14 mouse cellular contexts compared by ENCODE assay signal in the genomic region with DNA sequence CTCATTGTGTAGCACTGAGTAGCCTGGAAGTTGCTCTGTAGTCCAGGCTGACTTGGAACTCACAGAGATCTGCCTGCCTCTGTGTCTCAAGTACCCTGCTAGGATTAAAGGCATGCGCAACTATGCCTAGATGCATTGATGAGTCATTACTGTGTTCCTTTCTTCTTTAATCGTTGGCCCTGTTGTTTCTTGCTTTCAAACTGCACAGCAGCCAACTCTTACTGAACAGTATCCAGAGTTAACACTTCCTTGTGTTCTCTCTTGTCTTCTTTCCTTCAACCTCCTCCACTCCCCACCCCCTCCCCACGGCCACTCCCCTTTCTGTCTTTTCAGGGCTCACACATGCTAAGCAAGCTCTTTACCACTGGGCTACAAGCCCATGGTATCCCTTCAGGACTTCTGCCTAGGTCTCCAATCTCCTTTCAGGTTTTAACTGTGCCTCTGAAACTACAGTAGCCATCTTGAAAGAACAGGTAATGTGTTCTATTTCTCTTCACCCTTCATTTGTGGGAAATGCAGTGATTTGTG. TPM values are rescaled to one million over a fixed set of nuclear protein-coding genes. Genes with fewer than 3 reads are reported as not detected.
DNase-seq lines count a peak whose midpoint lies in the region; ATAC-seq and TF ChIP-seq lines count a peak whose summit lies in the region.
"Had no signal": no experiment of that assay in that cellular context is flagged by ENCODE, and none has a peak within 500 bp of the region (broad histone marks: within the 10 kb centered on the region; RNA-seq: fewer than 3 reads in every experiment).

No protein-coding gene starts in this region.

- H3K9ac ChIP-seq in heart, embryonic 16.5 days (ENCODE audit: low read length) = no peak overlapping the region
- H3K9ac ChIP-seq in neural tube, embryonic 11.5 days (ENCODE audit: low read length) = no peak overlapping the region
- no peak overlapping the region for H3K9ac ChIP-seq in hindbrain, embryonic 12.5 days
- no peak overlapping the region for H3K9ac ChIP-seq in stomach, postnatal 0 days (ENCODE audit: low read length)
- H3K9ac ChIP-seq: embryonic facial prominence, embryonic 13.5 days; hindbrain, embryonic 15.5 days had no signal

- no peaks in the 10 kb centered on the region for H3K27me3 ChIP-seq in heart, embryonic 16.5 days (ENCODE audit: control insufficient read depth, insufficient read depth, low read length)
- no peaks in the 10 kb centered on the region for H3K27me3 ChIP-seq in neural tube, embryonic 11.5 days (ENCODE audit: control insufficient read depth, insufficient read depth, low read length)
- H3K27me3 ChIP-seq in hindbrain, embryonic 12.5 days = no peaks in the 10 kb centered on the region
- H3K27me3 ChIP-seq in stomach, postnatal 0 days (ENCODE audit: control insufficient read depth, insufficient read depth, low read length) = no peaks in the 10 kb centered on the region
- H3K27me3 ChIP-seq: embryonic facial prominence, embryonic 13.5 days; hindbrain, embryonic 15.5 days had no signal

- no peak for TF ChIP-seq CTCF in stomach, postnatal 0 days (IDR thresholded peaks at IDR 0.05; ENCODE audit: low read depth)

- H3K4me3 ChIP-seq in heart, embryonic 16.5 days (ENCODE audit: low read length) = no peak overlapping the region
- H3K4me3 ChIP-seq in neural tube, embryonic 11.5 days (ENCODE audit: low read depth, low read length) = no peak overlapping the region
- H3K4me3 ChIP-seq in hindbrain, embryonic 12.5 days = no peak overlapping the region
- H3K4me3 ChIP-seq in stomach, postnatal 0 days (ENCODE audit: low read depth, low read length) = no peak overlapping the region
- H3K4me3 ChIP-seq: embryonic facial prominence, embryonic 13.5 days; hindbrain, embryonic 15.5 days had no signal

- no peak for DNase-seq in heart, postnatal 4 days
- no peak for DNase-seq in neural tube, embryonic 11.5 days (ENCODE audit: low spot score)
- DNase-seq in neural tube, embryonic 10.5 days (ENCODE audit: extremely low spot score, low spot score) = no peak
- no peak for DNase-seq in stomach, postnatal 0 days (ENCODE audit: low spot score)
- no peak for DNase-seq in layer of hippocampus, postnatal 10 days (ENCODE audit: low spot score in 2 of 2)
- no peak for DNase-seq in liver
- DNase-seq: cerebellum, adult 11 months; gastrocnemius, postnatal 25 days had no signal

- 62% methylated on average over 3 of the region's 3 CpGs for WGBS in heart, embryonic 16.5 days
- WGBS in neural tube, embryonic 11.5 days = 87% methylated on average over 3 of the region's 3 CpGs
- WGBS in hindbrain, embryonic 12.5 days = 84% methylated on average over 3 of the region's 3 CpGs
- WGBS in stomach, postnatal 0 days = 33% methylated on average over 3 of the region's 3 CpGs

- H3K4me1 ChIP-seq in heart, embryonic 16.5 days (ENCODE audit: control insufficient read depth, insufficient read depth, low read length) = no peaks in the 10 kb centered on the region
- no peaks in the 10 kb centered on the region for H3K4me1 ChIP-seq in neural tube, embryonic 11.5 days (ENCODE audit: control insufficient read depth, insufficient read depth, low read length)
- peaks cover 11% of the 10 kb centered on the region for H3K4me1 ChIP-seq in hindbrain, embryonic 12.5 days
- H3K4me1 ChIP-seq in stomach, postnatal 0 days (replicated peaks; ENCODE audit: control insufficient read depth, insufficient read depth) = no peaks in the 10 kb centered on the region

- no peak overlapping the region for H3K4me2 ChIP-seq in heart, embryonic 16.5 days (ENCODE audit: low read depth, low read length)
- H3K4me2 ChIP-seq in neural tube, embryonic 11.5 days (ENCODE audit: low read depth) = no peak overlapping the region
- H3K4me2 ChIP-seq in hindbrain, embryonic 12.5 days (replicated peaks) = no peak overlapping the region
- H3K4me2 ChIP-seq in stomach, postnatal 0 days (replicated peaks; ENCODE audit: low read depth) = no peak overlapping the region
- H3K4me2 ChIP-seq: embryonic facial prominence, embryonic 13.5 days; hindbrain, embryonic 15.5 days; liver, embryonic 11.5 days had no signal

- no peaks in the 10 kb centered on the region for H3K36me3 ChIP-seq in heart, embryonic 16.5 days (ENCODE audit: control insufficient read depth, insufficient read depth)
- H3K36me3 ChIP-seq in neural tube, embryonic 11.5 days (ENCODE audit: control insufficient read depth, insufficient read depth, low read length) = no peaks in the 10 kb centered on the region
- no peaks in the 10 kb centered on the region for H3K36me3 ChIP-seq in hindbrain, embryonic 12.5 days
- no peaks in the 10 kb centered on the region for H3K36me3 ChIP-seq in stomach, postnatal 0 days (ENCODE audit: control insufficient read depth, insufficient read depth, low read length)
- H3K36me3 ChIP-seq: embryonic facial prominence, embryonic 13.5 days; hindbrain, embryonic 15.5 days had no signal

- H3K9me3 ChIP-seq in heart, embryonic 16.5 days (replicated peaks; ENCODE audit: control insufficient read depth, low read length) = no peaks in the 10 kb centered on the region
- H3K9me3 ChIP-seq in neural tube, embryonic 11.5 days (ENCODE audit: control insufficient read depth, low read length) = no peaks in the 10 kb centered on the region
- no peaks in the 10 kb centered on the region for H3K9me3 ChIP-seq in hindbrain, embryonic 12.5 days (replicated peaks)
- 0 out of 2 replicates have a peak, but pooled peaks cover 2% of the 10 kb centered on the region for H3K9me3 ChIP-seq in stomach, postnatal 0 days (ENCODE audit: control insufficient read depth, low read length)
- H3K9me3 ChIP-seq: embryonic facial prominence, embryonic 13.5 days; hindbrain, embryonic 15.5 days had no signal

- peak; percentile 65 for ATAC-seq in heart, embryonic 16.5 days (replicated peaks; ENCODE audit: extremely low read depth, insufficient read depth, low FRiP score)
- ATAC-seq in neural tube, embryonic 11.5 days (ENCODE audit: insufficient read depth, low FRiP score, low TSS enrichment) = 0 out of 2 replicates have a peak, but pooled peaks have one; percentile 45
- ATAC-seq in hindbrain, embryonic 12.5 days (ENCODE audit: low FRiP score) = no peak
- ATAC-seq in stomach, postnatal 0 days (ENCODE audit: low FRiP score, low TSS enrichment) = no peak
- ATAC-seq: CD4-positive, CD25-positive, alpha-beta regulatory T cell, adult 4 months had no signal

- TF ChIP-seq EP300 in stomach, postnatal 0 days (optimal IDR thresholded peaks at IDR 0.05) = no peak

- peak overlapping the region; percentile 51 for H3K27ac ChIP-seq in heart, embryonic 16.5 days (ENCODE audit: low read length)
- 0 out of 2 replicates have a peak overlapping the region, but pooled peaks have one; percentile 35 for H3K27ac ChIP-seq in neural tube, embryonic 11.5 days (ENCODE audit: low read depth, low read length)
- peak overlapping the region; percentile 23; the same call in 1 of the 2 replicates for H3K27ac ChIP-seq in hindbrain, embryonic 12.5 days
- H3K27ac ChIP-seq in stomach, postnatal 0 days (replicated peaks) = 0 out of 2 replicates have a peak overlapping the region, but pooled peaks have one; percentile 4
- H3K27ac ChIP-seq: embryonic facial prominence, embryonic 13.5 days; hindbrain, embryonic 15.5 days had no signal

RNA-seq across cellular contexts. Expression of a gene that starts 17.4 kb away (rescaled TPM):
- polyA plus RNA-seq in heart, embryonic 16.5 days (2015; fragmentation: Nextera tagmentation; extraction: Ambion mirVana) = 38.3 and 44.9 TPM in 2 replicates
- total RNA-seq in heart, postnatal 4 days (2021) = 10 to 100 TPM; 87.3 to 88.9 TPM
- polyA plus RNA-seq in neural tube, embryonic 11.5 days (2014; fragmentation: Nextera tagmentation; extraction: Ambion mirVana) = 31.4 and 32.6 TPM in 2 replicates
- 34.5 and 43.7 TPM in 2 replicates for polyA plus RNA-seq in hindbrain, embryonic 12.5 days (2016; fragmentation: Nextera tagmentation; extraction: Ambion mirVana)
- polyA plus RNA-seq in stomach, postnatal 0 days (2015; fragmentation: Nextera tagmentation; extraction: Ambion mirVana) = 9.7 and 13.2 TPM in 2 replicates
- total RNA-seq in layer of hippocampus, postnatal 10 days (2021) = 1 to 10 TPM; 7.4 to 10.0 TPM

Comparison
In these comparisons a context has a peak if more than half of its experiments do, and no peak if none do; other contexts are left out.
1. ATAC-seq: peak in heart, embryonic 16.5 days (single experiment) and neural tube, embryonic 11.5 days (single experiment); none in hindbrain, embryonic 12.5 days (single experiment) and stomach, postnatal 0 days (single experiment).
2. Peak in every context shown above with its lines, with median percentiles within 50 percentile points of each other: H3K27ac ChIP-seq.